Mouse (Mus musculus) urinary bladder, postnatal 10 days (tissue): ENCODE results near the gene Lonrf2.
A peak's percentile ranks its signal among the peaks of the same experiment; 100 is the strongest.

Experiments used
- DNase-seq: peaks from one replicate; pipeline ENCODE4 v3.0.0; 2022; ENCODE audit warnings: low spot score

Gene Lonrf2

GRCm38 (mm10) chr1:38767812-38768211 lies 68.7 kb downstream of the Lonrf2 start:
- peak; percentile 40 for DNase-seq

GRCm38 (mm10) chr1:38766661-38767572 lies 69.6 kb downstream of the Lonrf2 start:
- DNase-seq, result no peak

- DNase-seq, result no peak
Observed at GRCm38 (mm10) chr1:38766254-38766653, 70.3 kb downstream of the Lonrf2 start.

GRCm38 (mm10) chr1:38763960-38764613 lies 72.4 kb downstream of the Lonrf2 start:
- DNase-seq, result no peak

GRCm38 (mm10) chr1:38760424-38760823 lies 76.1 kb downstream of the Lonrf2 start:
- no peak for DNase-seq

- no peak for DNase-seq
Observed at GRCm38 (mm10) chr1:38757791-38758403, 78.6 kb downstream of the Lonrf2 start.

GRCm38 (mm10) chr1:38743863-38744262 lies 92.6 kb downstream of the Lonrf2 start:
- no peak for DNase-seq
